Mouse (Mus musculus) MEL-GATA-1-ER (cell line): Measurements from ENCODE around the gene Prdm4.

Source experiments
- DNase-seq: peaks from one replicate; pipeline ENCODE4 v3.0.0-alpha.2; 2012; ENCODE audit warnings: low read depth; ENCODE audit errors: extremely low read depth

Prdm4 gene

DNA sequence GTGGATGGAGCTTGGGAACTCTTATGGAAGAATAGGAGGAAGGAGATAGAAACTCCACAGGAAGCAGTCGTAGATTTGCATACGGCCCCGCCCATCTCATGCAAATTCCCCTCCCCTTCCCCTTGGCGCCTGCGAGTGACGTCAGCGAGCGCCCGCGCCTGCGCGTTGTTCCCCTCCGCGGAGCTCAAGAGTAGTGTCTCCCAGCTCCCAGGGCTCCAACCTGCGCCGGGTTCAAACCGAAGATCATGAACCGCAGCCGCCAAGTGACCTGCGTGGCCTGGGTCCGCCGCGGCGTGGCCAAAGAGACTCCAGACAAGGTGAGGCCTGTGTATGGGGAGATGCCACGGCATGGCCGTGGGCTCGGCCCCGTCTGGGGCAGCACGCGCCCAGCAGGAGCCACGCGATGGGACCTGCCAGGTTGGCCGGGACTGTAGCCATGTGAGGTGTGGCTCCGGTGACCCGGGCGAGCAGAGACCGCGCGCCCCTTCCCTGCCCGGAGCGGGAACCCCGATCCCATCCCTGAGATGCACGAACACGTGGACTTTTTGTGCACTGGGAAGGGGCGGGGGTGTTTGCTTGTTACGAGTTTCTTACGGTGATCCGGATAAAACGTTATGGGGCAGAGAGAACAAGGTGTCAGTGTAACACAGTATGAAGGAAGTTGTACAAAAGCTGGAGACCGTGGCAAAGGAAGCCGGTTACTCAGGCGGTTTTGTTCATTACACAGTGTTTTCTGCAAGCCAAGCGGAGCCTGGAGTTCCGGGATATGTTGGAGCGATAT, 45.1 kb downstream of the Prdm4 start:
- peak; percentile 71 for DNase-seq

DNA sequence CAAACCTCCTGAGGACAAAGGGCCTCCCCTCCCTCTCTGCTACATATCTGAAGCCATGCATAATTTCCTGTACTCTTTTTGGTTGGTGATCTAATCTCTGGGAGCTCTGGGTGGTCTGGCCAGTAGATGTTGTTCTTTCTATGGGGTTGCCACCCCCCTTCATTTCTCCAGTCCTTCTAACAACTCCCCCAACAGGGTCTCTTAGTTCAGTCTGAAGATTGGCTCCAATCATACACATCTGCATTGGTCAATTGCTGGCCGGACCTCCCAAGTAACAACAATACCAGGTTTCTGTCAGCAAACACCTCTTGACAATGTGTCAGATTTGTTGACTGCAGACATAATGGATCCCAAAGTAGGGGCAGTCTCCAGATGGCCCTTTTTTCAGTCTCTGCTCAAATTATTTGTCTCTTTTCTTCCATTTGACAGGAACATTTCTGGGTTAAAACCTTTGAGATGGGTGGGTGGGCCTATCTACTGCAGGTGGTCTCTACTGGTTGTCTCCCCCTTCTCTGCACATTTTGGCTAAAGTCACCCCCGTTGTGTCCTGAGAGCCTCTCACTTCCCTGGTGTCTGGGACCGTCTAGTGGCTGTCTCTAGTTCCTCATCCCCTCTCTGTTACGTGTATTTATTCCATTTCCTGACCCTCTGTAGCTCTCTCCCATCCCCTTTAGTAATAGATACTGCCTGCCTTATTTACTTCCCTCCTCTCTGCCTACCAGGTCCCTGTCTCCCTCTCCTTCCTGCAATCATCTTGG, 70.7 kb downstream of the Prdm4 start:
- DNase-seq: no peak
